Mouse (Mus musculus): ENCODE measurements around the gene Hoxa6. TPM values are rescaled to one million over a fixed set of nuclear protein-coding genes. Genes with fewer than 3 reads are reported as not detected.
A peak's percentile ranks its signal among the peaks of the same experiment; 100 is the strongest.

The Hoxa6 gene
- 3.1 and 4.1 TPM in 2 replicates for polyA plus RNA-seq (2016; fragmentation: Nextera tagmentation; extraction: Ambion mirVana)

DNA sequence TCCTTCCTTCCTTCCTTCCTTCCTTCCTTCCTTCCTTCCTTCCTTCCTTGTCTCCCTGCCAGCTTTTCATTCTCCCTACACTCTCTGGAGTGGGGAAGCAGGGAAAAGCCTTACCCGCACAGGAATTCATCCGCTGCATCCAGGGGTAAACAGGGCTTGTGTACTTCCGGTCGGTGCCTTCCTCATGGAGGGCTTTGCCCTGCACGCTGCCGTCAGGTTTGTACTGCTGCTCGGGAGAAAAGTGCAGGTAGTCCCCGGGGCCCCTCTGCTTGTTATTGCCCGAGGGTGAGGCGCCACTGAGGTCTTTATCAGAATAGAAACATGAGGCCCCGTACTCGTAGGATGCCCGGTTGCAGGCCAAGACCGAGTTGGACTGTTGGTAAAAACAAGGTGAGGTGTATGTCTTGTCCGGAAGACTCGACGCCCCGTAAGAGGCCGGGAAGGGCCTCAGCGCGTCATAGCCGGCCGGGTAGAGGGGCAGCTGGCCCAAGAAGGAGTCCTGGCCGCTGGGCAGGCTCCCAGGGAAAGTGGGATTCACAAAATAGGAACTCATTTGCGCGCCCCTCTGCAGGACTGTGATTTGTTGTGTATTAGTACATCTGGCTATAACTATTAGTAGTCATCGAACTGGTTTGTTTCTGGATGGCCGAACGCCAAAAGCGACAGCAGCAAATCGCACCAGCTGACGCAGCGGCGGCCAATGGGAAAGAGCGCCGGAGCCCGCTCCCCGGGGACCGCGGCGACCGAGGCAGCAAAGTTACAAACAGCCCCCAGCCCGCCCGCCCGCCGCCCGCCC lies at the start of gene Hoxa6:
Gene Hoxa6, minus strand, starts transcription at position 651 of the 796 bp plus-strand sequence.
- peak within 1 kb of the TSS; percentile 69 for H3K27ac ChIP-seq
- peak within 1 kb of the TSS; percentile 96 for H3K4me2 ChIP-seq
- no peak for ATAC-seq (ENCODE audit: insufficient number of reproducible peaks, insufficient read depth, low FRiP score, low TSS enrichment, low read depth)
- H3K4me1 ChIP-seq (replicated peaks), result peaks cover 80% of the 10 kb centered on the region
- H3K36me3 ChIP-seq, result peaks cover 25% of the 10 kb centered on the region
- WGBS, result under 1% methylated on average over 45 of the region's 47 CpGs
- H3K9ac ChIP-seq (replicated peaks), result peak within 1 kb of the TSS; percentile 72
- H3K27me3 ChIP-seq, result peaks cover 33% of the 10 kb centered on the region; the same call in 1 of the 2 replicates
- H3K4me3 ChIP-seq (replicated peaks), result peak within 1 kb of the TSS; percentile 79
- H3K9me3 ChIP-seq, result no peaks in the 10 kb centered on the region

- H3K4me3 ChIP-seq (replicated peaks), result peak overlapping the region; percentile 99
- no peak for ATAC-seq (ENCODE audit: insufficient number of reproducible peaks, insufficient read depth, low FRiP score, low TSS enrichment, low read depth)
- peak overlapping the region; percentile 96 for H3K4me2 ChIP-seq
- peaks cover 25% of the 10 kb centered on the region for H3K4me1 ChIP-seq (replicated peaks)
- H3K9me3 ChIP-seq, result no peaks in the 10 kb centered on the region
- peaks cover 36% of the 10 kb centered on the region for H3K27me3 ChIP-seq
- H3K27ac ChIP-seq, result peak overlapping the region; percentile 46; the same call in 1 of the 2 replicates
- WGBS, result 0% methylated on average over 6 of the region's 6 CpGs
- H3K9ac ChIP-seq (replicated peaks), result peak overlapping the region; percentile 68
- H3K36me3 ChIP-seq, result peaks cover 17% of the 10 kb centered on the region; the same call in 1 of the 2 replicates
These were observed 48.4 kb upstream of the Hoxa6 start for GRCm38 (mm10) chr6:52256956-52257355.

- H3K4me1 ChIP-seq (replicated peaks), result peaks cover 32% of the 10 kb centered on the region
- under 1% methylated on average over 59 of the region's 59 CpGs for WGBS
- H3K27me3 ChIP-seq, result peaks cover 34% of the 10 kb centered on the region
- peak overlapping the region; percentile 100 for H3K9ac ChIP-seq (replicated peaks)
- H3K36me3 ChIP-seq, result peaks cover 36% of the 10 kb centered on the region
- peak overlapping the region; percentile 99 for H3K4me3 ChIP-seq (replicated peaks)
- peak overlapping the region; percentile 96 for H3K4me2 ChIP-seq
- ATAC-seq (ENCODE audit: insufficient number of reproducible peaks, insufficient read depth, low FRiP score, low TSS enrichment, low read depth), result no peak
- H3K27ac ChIP-seq, result peak overlapping the region; percentile 98
- H3K9me3 ChIP-seq, result no peaks in the 10 kb centered on the region
These were observed 45.3 kb upstream of the Hoxa6 start for GRCm38 (mm10) chr6:52253511-52254500.

- Histone ChIP-seq H3K27ac (peak overlapping the region; percentile 98), H3K36me3 (peaks cover 32% of the 10 kb centered on the region), H3K9ac (replicated peaks) (peak overlapping the region; percentile 100), H3K4me2 (peak overlapping the region; percentile 96), H3K9me3 (no peaks in the 10 kb centered on the region), H3K27me3 (peaks cover 37% of the 10 kb centered on the region), H3K4me1 (replicated peaks) (peaks cover 35% of the 10 kb centered on the region), H3K4me3 (replicated peaks) (peak overlapping the region; percentile 99)
- WGBS, result 2% methylated on average over 35 of the region's 35 CpGs
- ATAC-seq (ENCODE audit: insufficient number of reproducible peaks, insufficient read depth, low FRiP score, low TSS enrichment, low read depth), result no peak; the same call in 1 of the 2 replicates
These were observed 44.4 kb upstream of the Hoxa6 start for GRCm38 (mm10) chr6:52252775-52253376.

DNA sequence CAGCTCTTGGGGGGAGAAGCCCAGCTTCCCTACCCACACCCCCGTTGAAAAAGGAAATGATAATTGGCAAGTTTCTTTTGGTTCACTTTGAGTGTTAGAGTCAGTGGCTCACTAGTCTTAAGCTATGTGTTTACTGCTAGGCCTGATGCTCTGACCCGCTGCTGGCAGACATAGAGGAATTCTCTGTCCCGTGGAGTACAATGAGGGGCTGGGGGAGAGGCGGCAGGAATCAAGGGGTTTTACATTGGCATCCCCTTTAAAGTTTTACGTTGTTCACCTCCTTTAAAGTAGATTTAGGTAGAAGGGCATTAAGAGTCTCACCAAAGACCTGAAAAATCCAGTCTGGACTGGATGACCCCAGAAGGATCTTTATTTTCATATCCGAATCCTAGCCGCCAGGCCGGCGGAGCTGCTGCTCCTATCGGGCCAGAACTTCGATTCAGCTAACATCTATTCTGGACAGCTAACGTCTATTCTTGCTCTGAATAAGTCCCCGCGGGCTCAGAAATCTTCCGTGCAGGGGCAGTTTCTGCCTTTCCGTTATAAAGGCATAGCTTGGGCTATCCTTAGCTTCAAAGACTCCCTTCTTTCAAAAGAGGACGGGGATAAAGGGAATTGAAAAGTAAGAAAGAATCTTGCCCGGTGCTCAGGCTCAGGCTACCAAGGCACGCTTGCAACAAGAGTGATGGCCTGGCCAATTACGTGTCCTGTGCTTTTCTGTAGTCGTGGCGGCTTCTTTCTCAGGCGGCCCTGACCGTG lies 43.7 kb upstream of the Hoxa6 start:
- Histone ChIP-seq H3K4me3 (replicated peaks) (peak overlapping the region; percentile 99), H3K4me2 (peak overlapping the region; percentile 96), H3K27ac (peak overlapping the region; percentile 98), H3K4me1 (replicated peaks) (peaks cover 35% of the 10 kb centered on the region), H3K9ac (replicated peaks) (peak overlapping the region; percentile 100), H3K36me3 (peaks cover 32% of the 10 kb centered on the region), H3K27me3 (peaks cover 39% of the 10 kb centered on the region), H3K9me3 (no peaks in the 10 kb centered on the region)
- ATAC-seq (ENCODE audit: insufficient number of reproducible peaks, insufficient read depth, low FRiP score, low TSS enrichment, low read depth), result no peak
- WGBS, result 3% methylated on average over 24 of the region's 24 CpGs

GRCm38 (mm10) chr6:52251177-52251879 lies 42.8 kb upstream of the Hoxa6 start:
- ATAC-seq (ENCODE audit: insufficient number of reproducible peaks, insufficient read depth, low FRiP score, low TSS enrichment, low read depth), result no peak
- peaks cover 36% of the 10 kb centered on the region for H3K27me3 ChIP-seq
- H3K36me3 ChIP-seq, result peaks cover 32% of the 10 kb centered on the region
- peak overlapping the region; percentile 100 for H3K9ac ChIP-seq (replicated peaks)
- H3K4me3 ChIP-seq (replicated peaks), result peak overlapping the region; percentile 99
- peaks cover 35% of the 10 kb centered on the region for H3K4me1 ChIP-seq (replicated peaks)
- peak overlapping the region; percentile 98 for H3K27ac ChIP-seq
- H3K9me3 ChIP-seq, result no peaks in the 10 kb centered on the region
- 5% methylated on average over 7 of the region's 7 CpGs for WGBS
- peak overlapping the region; percentile 96 for H3K4me2 ChIP-seq

DNA sequence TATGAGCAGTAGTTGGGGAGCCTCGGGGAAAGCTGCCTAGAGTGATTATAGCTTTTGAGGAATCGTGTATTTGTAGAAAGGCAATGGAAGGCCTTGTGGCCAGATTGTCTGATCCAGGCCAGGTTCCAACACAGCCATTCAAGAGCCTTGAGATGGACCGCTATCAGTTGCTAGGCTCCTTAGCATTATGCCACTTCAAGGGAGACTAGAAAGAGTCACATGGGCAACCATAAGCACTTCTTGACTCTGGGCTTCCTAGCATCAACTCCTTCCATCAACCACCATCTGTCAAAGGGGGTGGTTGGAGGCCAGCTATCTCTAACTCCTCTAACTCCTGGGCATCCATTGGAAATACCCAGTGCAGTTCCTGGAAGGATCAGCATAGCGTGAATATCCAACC lies 41.3 kb upstream of the Hoxa6 start:
- H3K9me3 ChIP-seq, result no peaks in the 10 kb centered on the region
- H3K4me3 ChIP-seq (replicated peaks), result peak overlapping the region; percentile 99
- peak overlapping the region; percentile 96 for H3K4me2 ChIP-seq
- H3K27me3 ChIP-seq, result peaks cover 35% of the 10 kb centered on the region
- ATAC-seq (ENCODE audit: insufficient number of reproducible peaks, insufficient read depth, low FRiP score, low TSS enrichment, low read depth), result no peak
- 12% methylated on average over 4 of the region's 4 CpGs for WGBS
- peak overlapping the region; percentile 98 for H3K27ac ChIP-seq
- H3K36me3 ChIP-seq, result peaks cover 32% of the 10 kb centered on the region
- H3K9ac ChIP-seq (replicated peaks), result peak overlapping the region; percentile 100
- H3K4me1 ChIP-seq (replicated peaks), result peaks cover 35% of the 10 kb centered on the region

GRCm38 (mm10) chr6:52249415-52249738 lies 40.9 kb upstream of the Hoxa6 start:
- H3K27me3 ChIP-seq, result peaks cover 35% of the 10 kb centered on the region
- H3K9ac ChIP-seq (replicated peaks), result peak overlapping the region; percentile 100
- no peaks in the 10 kb centered on the region for H3K9me3 ChIP-seq
- H3K36me3 ChIP-seq, result peaks cover 32% of the 10 kb centered on the region
- WGBS, result 2% methylated on average over 16 of the region's 16 CpGs
- H3K27ac ChIP-seq, result peak overlapping the region; percentile 98
- H3K4me1 ChIP-seq (replicated peaks), result peaks cover 35% of the 10 kb centered on the region
- H3K4me3 ChIP-seq (replicated peaks), result peak overlapping the region; percentile 99
- ATAC-seq (ENCODE audit: insufficient number of reproducible peaks, insufficient read depth, low FRiP score, low TSS enrichment, low read depth), result no peak
- H3K4me2 ChIP-seq, result peak overlapping the region; percentile 96

- Histone ChIP-seq H3K4me3 (replicated peaks) (peak overlapping the region; percentile 99), H3K36me3 (peaks cover 32% of the 10 kb centered on the region), H3K4me2 (peak overlapping the region; percentile 96), H3K27ac (peak overlapping the region; percentile 98), H3K9ac (replicated peaks) (peak overlapping the region; percentile 100), H3K9me3 (no peaks in the 10 kb centered on the region), H3K4me1 (replicated peaks) (peaks cover 38% of the 10 kb centered on the region), H3K27me3 (peaks cover 35% of the 10 kb centered on the region)
- WGBS, result 2% methylated on average over 27 of the region's 27 CpGs
- no peak for ATAC-seq (ENCODE audit: insufficient number of reproducible peaks, insufficient read depth, low FRiP score, low TSS enrichment, low read depth)
These were observed 40.3 kb upstream of the Hoxa6 start for GRCm38 (mm10) chr6:52248638-52249414.
